Mouse (Mus musculus) limb, embryonic 10.5 days (tissue): ENCODE data around the gene Rhobtb3. TPM values are rescaled to one million over a fixed set of nuclear protein-coding genes. Genes with fewer than 3 reads are reported as not detected.
A peak's percentile ranks its signal among the peaks of the same experiment; 100 is the strongest.
"Not testable (repeated sequence)": the region's sequence is repeated elsewhere in the genome, so short reads cannot be mapped to it uniquely, and the experiment has no call there.

Experiments used
- DNase-seq: peaks from one replicate; pipeline ENCODE4 v3.0.0-alpha.2; 2017; ENCODE audit warnings: low spot score
- H3K27ac ChIP-seq: fragments of 300-500 bp; sonication (generic); 2 replicates; pipeline ENCODE4 v1.5.1; 2016; ENCODE audit warnings: mild to moderate bottlenecking
- H3K27me3 ChIP-seq: fragments of 300-500 bp; sonication (generic); 2 replicates; pipeline ENCODE4 v1.6.1; 2016; ENCODE audit warnings: low read depth, mild to moderate bottlenecking; ENCODE audit not compliant: poor library complexity, severe bottlenecking
- H3K36me3 ChIP-seq: fragments of 300-500 bp; sonication (generic); 2 replicates; pipeline ENCODE4 v1.6.1; 2016; ENCODE audit warnings: mild to moderate bottlenecking, moderate library complexity
- H3K4me1 ChIP-seq: fragments of 300-500 bp; sonication (generic); 2 replicates; pipeline ENCODE4 v1.6.1; 2016
- H3K4me3 ChIP-seq: fragments of 300-500 bp; sonication (generic); 2 replicates; pipeline ENCODE4 v1.5.1; 2016; ENCODE audit warnings: mild to moderate bottlenecking, moderate library complexity
- H3K9me3 ChIP-seq: fragments of 300-500 bp; sonication (generic); replicated peaks from 2 replicates; pipeline ENCODE4 v1.6.1; 2016; ENCODE audit warnings: mild to moderate bottlenecking
- WGBS: fragments of 180-500 bp; shearing (Covaris S2); methylation state at CpG from one replicate; pipeline ENCODE4 v1.1.7; 2016; 5-methylcytosine and 5-hydroxymethylcytosine counted together
- polyA plus RNA-seq: library from polyadenylated mRNA; unstranded; fragments of >200 nt; fragmentation: Nextera tagmentation; extraction: Ambion mirVana; gene quantifications from 2 replicates; pipeline ENCODE4 v1.2.1, GENCODE M21; 2016

The Rhobtb3 gene
- polyA plus RNA-seq, 1 experiment from 2014 or later, result 66.4 TPM

DNA sequence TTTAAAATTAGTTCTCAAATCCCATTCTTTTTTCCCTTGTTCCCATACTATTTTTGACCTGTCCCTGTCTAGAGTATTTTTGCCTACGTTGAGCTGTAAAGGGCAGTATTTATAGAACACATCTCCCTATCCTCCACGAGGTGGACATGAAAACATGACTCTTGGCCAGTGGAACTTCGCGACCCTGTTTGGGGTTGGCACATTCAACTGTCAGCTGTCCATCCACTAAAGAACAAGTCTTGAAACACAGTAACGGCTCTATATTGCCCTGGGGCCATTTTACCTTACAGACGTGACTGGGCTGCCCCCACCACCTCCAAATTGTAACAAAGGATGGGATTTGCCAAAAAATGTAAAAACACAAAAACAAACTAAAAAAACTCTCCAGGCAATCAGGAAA, 994 bp downstream of the Rhobtb3 start:
- Histone ChIP-seq H3K36me3 (peaks cover 38% of the 10 kb centered on the region), H3K9me3 (no peaks in the 10 kb centered on the region), H3K27ac (peak overlapping the region; percentile 100), H3K4me3 (peak overlapping the region; percentile 91), H3K27me3 (no peaks in the 10 kb centered on the region), H3K4me1 (peaks cover 18% of the 10 kb centered on the region)
- 2% methylated on average over 6 of the region's 6 CpGs for WGBS
- peak; percentile 58 for DNase-seq

GRCm38 (mm10) chr13:75941518-75942295, 2.0 kb downstream of the Rhobtb3 start:
- Histone ChIP-seq H3K27me3 (no peaks in the 10 kb centered on the region), H3K27ac (no peak overlapping the region), H3K36me3 (peaks cover 44% of the 10 kb centered on the region), H3K4me3 (peak overlapping the region; percentile 91), H3K9me3 (no peaks in the 10 kb centered on the region), H3K4me1 (peaks cover 18% of the 10 kb centered on the region)
- WGBS, result 90% methylated on average over 5 of the region's 5 CpGs
- no peak for DNase-seq

- Histone ChIP-seq H3K9me3 (no peaks in the 10 kb centered on the region), H3K27me3 (no peaks in the 10 kb centered on the region), H3K4me3 (peak overlapping the region; percentile 91), H3K4me1 (peaks cover 18% of the 10 kb centered on the region), H3K36me3 (peaks cover 48% of the 10 kb centered on the region), H3K27ac (no peak overlapping the region)
- no peak for DNase-seq
- WGBS, result 82% methylated on average over 2 of the region's 2 CpGs
These were observed 2.8 kb downstream of the Rhobtb3 start for GRCm38 (mm10) chr13:75940791-75941517.

DNA sequence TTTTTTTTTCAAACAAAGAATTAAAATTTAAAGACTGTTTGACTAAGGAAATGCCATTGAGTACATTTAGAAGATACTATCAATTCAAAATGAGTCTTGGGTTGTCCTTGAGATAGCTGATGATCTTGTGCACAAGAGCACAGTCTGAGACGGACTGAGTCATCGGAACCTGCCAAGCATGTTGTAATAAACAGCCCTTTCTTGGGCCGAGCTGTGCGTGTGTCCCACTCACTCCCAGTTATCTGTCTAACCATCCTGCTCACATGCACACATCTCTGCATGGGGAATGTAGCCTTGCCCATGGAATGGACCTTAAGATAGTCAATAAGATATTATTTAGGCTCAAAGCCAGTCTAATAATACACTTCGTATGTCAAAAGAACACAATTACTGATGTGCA, 4.9 kb downstream of the Rhobtb3 start:
- no peaks in the 10 kb centered on the region for H3K27me3 ChIP-seq
- WGBS, result 96% methylated on average over 5 of the region's 5 CpGs
- H3K9me3 ChIP-seq, result no peaks in the 10 kb centered on the region
- peaks cover 12% of the 10 kb centered on the region for H3K4me1 ChIP-seq
- H3K27ac ChIP-seq, result no peak overlapping the region
- no peak for DNase-seq
- peaks cover 49% of the 10 kb centered on the region for H3K36me3 ChIP-seq
- no peak overlapping the region for H3K4me3 ChIP-seq

DNA sequence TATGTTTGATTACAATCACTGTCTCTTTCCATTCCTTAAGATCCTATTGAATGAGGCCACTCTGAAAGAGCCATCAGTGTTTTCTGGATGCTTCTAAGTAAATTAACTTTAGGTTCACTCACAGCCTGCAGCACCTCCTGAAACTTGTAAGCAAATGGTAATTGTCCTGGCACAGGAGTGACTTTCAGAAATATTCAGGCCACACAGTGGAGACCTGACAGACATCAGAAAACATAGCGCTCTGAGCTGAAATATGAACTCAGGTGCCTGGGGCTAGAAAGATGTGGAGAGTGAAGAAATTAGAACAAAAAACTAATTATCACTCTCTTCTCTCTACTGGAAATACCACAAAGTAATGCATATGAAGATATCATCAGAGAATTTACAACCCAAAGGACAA, 10.4 kb downstream of the Rhobtb3 start:
- DNase-seq, result no peak
- 92% methylated on average over 1 of the region's 1 CpGs for WGBS
- no peaks in the 10 kb centered on the region for H3K9me3 ChIP-seq
- H3K27ac ChIP-seq, result no peak overlapping the region
- H3K4me1 ChIP-seq, result peaks cover 7% of the 10 kb centered on the region; the same call in 1 of the 2 replicates
- no peaks in the 10 kb centered on the region for H3K27me3 ChIP-seq
- no peak overlapping the region for H3K4me3 ChIP-seq
- peaks cover 67% of the 10 kb centered on the region for H3K36me3 ChIP-seq

DNA sequence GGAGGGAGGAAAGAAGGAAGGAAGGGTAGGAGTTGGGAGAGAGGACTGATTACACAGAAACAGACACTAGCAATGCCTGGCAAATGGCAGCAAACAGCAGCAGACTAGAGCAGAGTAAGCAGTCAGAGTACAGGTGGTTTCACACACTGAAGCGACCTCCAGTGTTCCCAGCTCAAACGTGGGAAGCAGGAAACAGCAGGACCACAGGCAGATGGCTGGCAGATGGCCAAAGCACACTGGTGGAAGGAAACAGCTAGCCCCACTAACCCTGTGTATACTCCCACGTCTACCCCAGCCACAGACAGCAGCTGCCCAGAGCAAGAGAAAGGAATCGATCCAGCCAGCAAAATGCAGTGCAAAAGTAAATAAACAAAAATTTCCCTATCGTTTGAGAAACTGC, 12.7 kb downstream of the Rhobtb3 start:
- Histone ChIP-seq H3K4me1 (peaks cover 7% of the 10 kb centered on the region; the same call in 1 of the 2 replicates), H3K27me3 (no peaks in the 10 kb centered on the region), H3K27ac (no peak overlapping the region), H3K9me3 (no peaks in the 10 kb centered on the region), H3K36me3 (peaks cover 70% of the 10 kb centered on the region), H3K4me3 (no peak overlapping the region)
- DNase-seq, result peak; percentile 48
- WGBS, result 37% methylated on average over 5 of the region's 5 CpGs

- Histone ChIP-seq H3K9me3 (no peaks in the 10 kb centered on the region), H3K4me1 (peaks cover 7% of the 10 kb centered on the region; the same call in 1 of the 2 replicates), H3K27me3 (no peaks in the 10 kb centered on the region), H3K4me3 (no peak overlapping the region), H3K27ac (no peak overlapping the region), H3K36me3 (peaks cover 72% of the 10 kb centered on the region)
- DNase-seq, result no peak
- WGBS, result 78% methylated on average over 2 of the region's 2 CpGs
These were observed 13.1 kb downstream of the Rhobtb3 start for GRCm38 (mm10) chr13:75930660-75931059.

- Histone ChIP-seq H3K4me3 (no peak overlapping the region), H3K27me3 (no peaks in the 10 kb centered on the region), H3K4me1 (peaks cover 7% of the 10 kb centered on the region; the same call in 1 of the 2 replicates), H3K36me3 (peaks cover 72% of the 10 kb centered on the region), H3K27ac (no peak overlapping the region), H3K9me3 (no peaks in the 10 kb centered on the region)
- DNase-seq, result no peak
- 96% methylated on average over 20 of the region's 20 CpGs for WGBS
These were observed 13.7 kb downstream of the Rhobtb3 start for GRCm38 (mm10) chr13:75930023-75930422.

GRCm38 (mm10) chr13:75929071-75929470, 14.7 kb downstream of the Rhobtb3 start:
- not testable (repeated sequence) for H3K27ac ChIP-seq, DNase-seq, H3K9me3 ChIP-seq, H3K27me3 ChIP-seq, H3K4me1 ChIP-seq, H3K4me3 ChIP-seq
- H3K36me3 ChIP-seq, result peaks cover 72% of the 10 kb centered on the region
- 91% methylated on average over 5 of the region's 5 CpGs for WGBS

DNA sequence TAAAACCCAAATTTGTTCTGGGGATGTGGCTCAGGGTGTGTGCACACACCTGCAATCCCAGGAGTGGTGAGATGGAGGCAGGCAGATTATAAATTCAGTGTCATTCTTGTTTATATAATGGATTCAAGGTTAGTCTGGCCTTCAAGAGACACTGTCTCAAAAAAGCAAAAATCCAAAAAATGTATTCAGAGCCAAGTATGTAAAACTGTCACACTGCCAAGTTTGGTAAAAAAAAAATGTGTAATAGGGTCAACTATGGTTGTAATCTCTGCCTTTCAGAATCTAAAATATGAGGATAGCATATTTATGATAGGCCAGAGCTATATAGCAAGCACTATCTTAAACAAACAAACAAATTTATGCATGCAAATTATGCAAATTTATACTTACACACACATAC, 15.8 kb downstream of the Rhobtb3 start:
- H3K9me3 ChIP-seq, result no peaks in the 10 kb centered on the region
- DNase-seq, result no peak
- H3K27ac ChIP-seq, result no peak overlapping the region
- H3K4me1 ChIP-seq, result peaks cover 7% of the 10 kb centered on the region; the same call in 1 of the 2 replicates
- H3K36me3 ChIP-seq, result peaks cover 64% of the 10 kb centered on the region
- H3K27me3 ChIP-seq, result no peaks in the 10 kb centered on the region
- H3K4me3 ChIP-seq, result no peak overlapping the region

- Histone ChIP-seq H3K27ac (no peak overlapping the region), H3K9me3 (no peaks in the 10 kb centered on the region), H3K36me3 (peaks cover 94% of the 10 kb centered on the region), H3K4me3 (no peak overlapping the region), H3K4me1 (no peaks in the 10 kb centered on the region), H3K27me3 (no peaks in the 10 kb centered on the region)
- 77% methylated on average over 4 of the region's 4 CpGs for WGBS
- no peak for DNase-seq
These were observed 29.6 kb downstream of the Rhobtb3 start for GRCm38 (mm10) chr13:75914151-75914550.

DNA sequence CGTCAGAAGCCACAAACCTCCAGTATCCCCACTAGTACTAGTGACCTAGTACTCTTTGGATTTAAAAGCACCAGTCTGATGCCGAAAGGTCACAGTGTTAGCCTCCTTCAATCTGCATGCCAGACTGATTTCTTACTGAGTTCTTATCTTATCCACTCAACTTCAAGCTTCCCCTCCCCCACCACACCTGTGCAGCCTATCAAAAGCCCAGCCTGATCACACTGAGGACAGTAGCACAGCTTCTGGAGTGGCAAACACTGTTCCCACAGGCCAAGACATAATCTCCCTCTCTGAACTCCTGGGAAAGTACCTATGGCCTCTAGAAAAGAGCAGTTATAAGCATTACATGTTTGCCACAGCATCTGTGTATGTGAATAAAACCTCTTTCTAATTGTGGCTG, 35.5 kb downstream of the Rhobtb3 start:
- no peak for DNase-seq
- Histone ChIP-seq H3K27ac (no peak overlapping the region), H3K4me3 (no peak overlapping the region), H3K27me3 (no peaks in the 10 kb centered on the region), H3K36me3 (peaks cover 82% of the 10 kb centered on the region), H3K4me1 (no peaks in the 10 kb centered on the region), H3K9me3 (no peaks in the 10 kb centered on the region)
- WGBS, result 72% methylated on average over 2 of the region's 2 CpGs

DNA sequence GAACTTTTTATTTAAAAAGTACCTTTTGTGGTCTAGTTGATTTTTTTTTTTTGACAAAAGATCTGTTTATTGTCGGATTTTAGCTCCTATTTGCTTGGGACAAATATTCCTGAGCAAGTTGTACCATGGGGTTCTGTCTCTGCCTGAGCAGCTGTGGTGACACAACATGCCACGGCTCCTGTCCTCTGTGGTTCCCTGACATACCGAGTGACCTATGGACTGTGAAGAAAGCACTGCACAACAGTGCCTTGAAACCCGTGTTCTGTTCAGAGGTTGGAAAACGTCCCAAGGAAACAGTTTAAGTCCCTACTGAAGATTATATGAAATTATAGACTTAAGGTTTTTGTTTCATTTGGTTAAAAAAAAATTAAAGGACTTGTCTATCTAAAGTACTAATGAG, 36.6 kb downstream of the Rhobtb3 start:
- no peak overlapping the region for H3K27ac ChIP-seq
- H3K36me3 ChIP-seq, result peaks cover 84% of the 10 kb centered on the region
- H3K27me3 ChIP-seq, result no peaks in the 10 kb centered on the region
- H3K4me3 ChIP-seq, result no peak overlapping the region
- no peaks in the 10 kb centered on the region for H3K9me3 ChIP-seq
- WGBS, result 86% methylated on average over 5 of the region's 5 CpGs
- no peaks in the 10 kb centered on the region for H3K4me1 ChIP-seq
- no peak for DNase-seq
